Mouse (Mus musculus): ENCODE measurements around the gene Kdm1b. TPM values are rescaled to one million over a fixed set of nuclear protein-coding genes. Genes with fewer than 3 reads are reported as not detected.

The Kdm1b gene
- polyA plus RNA-seq, 1 experiment from 2014 or later: 6.7 TPM

DNA sequence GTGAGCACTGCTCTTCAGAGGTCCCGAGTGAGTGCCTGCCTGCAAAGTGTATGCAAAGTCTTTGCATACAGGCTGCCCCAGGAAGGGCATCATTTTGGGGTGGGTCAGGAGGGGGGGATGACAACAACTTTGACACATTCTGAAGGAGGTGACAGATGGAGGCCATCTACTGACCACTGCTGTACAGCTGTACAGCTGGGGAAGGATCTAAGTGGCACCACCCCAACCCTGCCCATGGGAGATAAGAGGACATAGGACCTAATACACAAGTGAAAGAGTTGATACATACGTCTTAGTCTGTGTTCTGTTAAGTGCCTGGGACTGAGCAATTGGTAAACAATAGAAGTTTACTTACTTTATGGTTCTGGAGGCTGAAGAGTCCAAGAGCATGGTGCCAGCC, 65.9 kb downstream of the Kdm1b start:
- Histone ChIP-seq H3K9ac (ENCODE audit: low read depth, low read length) (no peak overlapping the region), H3K27me3 (replicated peaks; ENCODE audit: control insufficient read depth, insufficient read depth, low read length) (no peaks in the 10 kb centered on the region), H3K4me1 (replicated peaks; ENCODE audit: control insufficient read depth, insufficient read depth, low read length) (no peaks in the 10 kb centered on the region), H3K4me3 (ENCODE audit: low read depth, low read length) (no peak overlapping the region), H3K4me2 (replicated peaks; ENCODE audit: low read depth) (no peak overlapping the region), H3K36me3 (ENCODE audit: control insufficient read depth, insufficient read depth) (no peaks in the 10 kb centered on the region), H3K27ac (ENCODE audit: low read depth, low read length) (no peak overlapping the region), H3K9me3 (ENCODE audit: control insufficient read depth) (no peaks in the 10 kb centered on the region)
- no peak for TF ChIP-seq CTCF (IDR thresholded peaks at IDR 0.05; ENCODE audit: low read depth)
- ATAC-seq: no peak
- 48% methylated on average over 2 of the region's 2 CpGs for WGBS

DNA sequence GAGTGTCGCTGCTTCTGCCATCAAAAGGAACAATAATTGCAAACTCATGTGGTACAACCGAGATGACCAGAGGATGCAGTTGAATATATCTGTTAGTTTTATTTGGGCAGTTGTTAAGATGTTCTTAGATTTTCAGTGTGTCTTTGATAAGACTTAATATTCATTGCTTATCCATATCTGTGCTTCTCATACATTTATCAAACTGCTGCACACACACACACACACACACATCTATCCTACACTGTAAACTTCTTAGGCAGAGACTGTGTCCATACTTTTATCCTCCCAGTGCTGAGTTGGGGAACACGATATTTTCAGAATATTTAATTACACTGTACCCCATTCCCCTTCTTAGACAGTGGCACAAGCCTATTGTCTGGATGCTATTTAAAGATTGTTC, 67.9 kb downstream of the Kdm1b start:
- Histone ChIP-seq H3K4me3 (ENCODE audit: low read depth, low read length) (no peak overlapping the region), H3K27ac (ENCODE audit: low read depth, low read length) (no peak overlapping the region), H3K9me3 (ENCODE audit: control insufficient read depth) (no peaks in the 10 kb centered on the region), H3K4me2 (replicated peaks; ENCODE audit: low read depth) (no peak overlapping the region), H3K9ac (ENCODE audit: low read depth, low read length) (no peak overlapping the region), H3K4me1 (replicated peaks; ENCODE audit: control insufficient read depth, insufficient read depth, low read length) (no peaks in the 10 kb centered on the region), H3K27me3 (replicated peaks; ENCODE audit: control insufficient read depth, insufficient read depth, low read length) (no peaks in the 10 kb centered on the region), H3K36me3 (ENCODE audit: control insufficient read depth, insufficient read depth) (no peaks in the 10 kb centered on the region)
- no peak for ATAC-seq
- no peak for TF ChIP-seq CTCF (IDR thresholded peaks at IDR 0.05; ENCODE audit: low read depth)
- 76% methylated on average over 3 of the region's 3 CpGs for WGBS

DNA sequence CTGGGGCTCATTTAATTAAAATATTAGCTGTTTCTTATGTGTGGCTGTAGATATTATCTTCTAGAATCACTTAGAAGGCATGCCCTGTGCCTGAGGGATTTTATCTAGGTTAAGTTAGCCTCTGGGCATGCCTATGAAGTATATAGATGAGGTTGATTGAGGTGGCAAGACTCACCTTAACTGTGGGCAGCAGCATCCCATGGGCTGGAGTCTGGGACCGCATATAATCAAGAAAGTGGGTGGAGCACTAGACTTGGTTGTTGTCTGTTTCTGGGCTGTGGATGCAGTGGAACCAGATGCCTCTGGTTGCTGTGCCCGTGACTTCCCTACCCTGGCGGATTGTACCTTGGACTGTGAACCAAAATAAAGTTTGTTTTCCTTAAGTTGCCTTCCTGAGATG, 68.8 kb downstream of the Kdm1b start:
- no peaks in the 10 kb centered on the region for H3K36me3 ChIP-seq (ENCODE audit: control insufficient read depth, insufficient read depth)
- TF ChIP-seq CTCF (IDR thresholded peaks at IDR 0.05; ENCODE audit: low read depth): no peak
- H3K4me2 ChIP-seq (replicated peaks; ENCODE audit: low read depth): no peak overlapping the region
- H3K4me3 ChIP-seq (ENCODE audit: low read depth, low read length): no peak overlapping the region
- 72% methylated on average over 3 of the region's 3 CpGs for WGBS
- H3K9me3 ChIP-seq (ENCODE audit: control insufficient read depth): no peaks in the 10 kb centered on the region
- H3K4me1 ChIP-seq (replicated peaks; ENCODE audit: control insufficient read depth, insufficient read depth, low read length): no peaks in the 10 kb centered on the region
- no peaks in the 10 kb centered on the region for H3K27me3 ChIP-seq (replicated peaks; ENCODE audit: control insufficient read depth, insufficient read depth, low read length)
- H3K27ac ChIP-seq (ENCODE audit: low read depth, low read length): no peak overlapping the region
- no peak overlapping the region for H3K9ac ChIP-seq (ENCODE audit: low read depth, low read length)
- no peak for ATAC-seq

GRCm38 (mm10) chr13:47112924-47113323, 69.6 kb downstream of the Kdm1b start:
- Histone ChIP-seq H3K9me3 (ENCODE audit: control insufficient read depth) (no peaks in the 10 kb centered on the region), H3K27ac (ENCODE audit: low read depth, low read length) (no peak overlapping the region), H3K4me1 (replicated peaks; ENCODE audit: control insufficient read depth, insufficient read depth, low read length) (no peaks in the 10 kb centered on the region), H3K27me3 (replicated peaks; ENCODE audit: control insufficient read depth, insufficient read depth, low read length) (no peaks in the 10 kb centered on the region), H3K36me3 (ENCODE audit: control insufficient read depth, insufficient read depth) (no peaks in the 10 kb centered on the region), H3K4me2 (replicated peaks; ENCODE audit: low read depth) (no peak overlapping the region), H3K9ac (ENCODE audit: low read depth, low read length) (no peak overlapping the region), H3K4me3 (ENCODE audit: low read depth, low read length) (no peak overlapping the region)
- 42% methylated on average over 3 of the region's 3 CpGs for WGBS
- ATAC-seq: no peak
- no peak for TF ChIP-seq CTCF (IDR thresholded peaks at IDR 0.05; ENCODE audit: low read depth)

GRCm38 (mm10) chr13:47116000-47116399, 72.7 kb downstream of the Kdm1b start:
- no peak overlapping the region for H3K27ac ChIP-seq (ENCODE audit: low read depth, low read length)
- no peak overlapping the region for H3K4me2 ChIP-seq (replicated peaks; ENCODE audit: low read depth)
- H3K9ac ChIP-seq (ENCODE audit: low read depth, low read length): no peak overlapping the region
- H3K4me3 ChIP-seq (ENCODE audit: low read depth, low read length): no peak overlapping the region
- ATAC-seq: no peak
- H3K4me1 ChIP-seq (replicated peaks; ENCODE audit: control insufficient read depth, insufficient read depth, low read length): no peaks in the 10 kb centered on the region
- no peaks in the 10 kb centered on the region for H3K9me3 ChIP-seq (ENCODE audit: control insufficient read depth)
- 64% methylated on average over 3 of the region's 3 CpGs for WGBS
- H3K27me3 ChIP-seq (replicated peaks; ENCODE audit: control insufficient read depth, insufficient read depth, low read length): no peaks in the 10 kb centered on the region
- no peaks in the 10 kb centered on the region for H3K36me3 ChIP-seq (ENCODE audit: control insufficient read depth, insufficient read depth)
- TF ChIP-seq CTCF (IDR thresholded peaks at IDR 0.05; ENCODE audit: low read depth): no peak

- H3K4me1 ChIP-seq (replicated peaks; ENCODE audit: control insufficient read depth, insufficient read depth, low read length): no peaks in the 10 kb centered on the region; the same call in 1 of the 2 replicates
- H3K36me3 ChIP-seq (ENCODE audit: control insufficient read depth, insufficient read depth): no peaks in the 10 kb centered on the region
- H3K9ac ChIP-seq (ENCODE audit: low read depth, low read length): no peak overlapping the region
- no peak for ATAC-seq
- H3K4me2 ChIP-seq (replicated peaks; ENCODE audit: low read depth): no peak overlapping the region
- no peaks in the 10 kb centered on the region for H3K9me3 ChIP-seq (ENCODE audit: control insufficient read depth)
- peak; percentile 43 for TF ChIP-seq CTCF (IDR thresholded peaks at IDR 0.05; ENCODE audit: low read depth)
- peaks cover 8% of the 10 kb centered on the region for H3K27me3 ChIP-seq (replicated peaks; ENCODE audit: control insufficient read depth, insufficient read depth, low read length)
- no peak overlapping the region for H3K27ac ChIP-seq (ENCODE audit: low read depth, low read length)
- H3K4me3 ChIP-seq (ENCODE audit: low read depth, low read length): no peak overlapping the region
- WGBS: 41% methylated on average over 12 of the region's 12 CpGs
Observed at GRCm38 (mm10) chr13:47121333-47121889, 78.1 kb downstream of the Kdm1b start.
